ENCODE assay signal across 38 mouse cellular contexts in the genomic region with DNA sequence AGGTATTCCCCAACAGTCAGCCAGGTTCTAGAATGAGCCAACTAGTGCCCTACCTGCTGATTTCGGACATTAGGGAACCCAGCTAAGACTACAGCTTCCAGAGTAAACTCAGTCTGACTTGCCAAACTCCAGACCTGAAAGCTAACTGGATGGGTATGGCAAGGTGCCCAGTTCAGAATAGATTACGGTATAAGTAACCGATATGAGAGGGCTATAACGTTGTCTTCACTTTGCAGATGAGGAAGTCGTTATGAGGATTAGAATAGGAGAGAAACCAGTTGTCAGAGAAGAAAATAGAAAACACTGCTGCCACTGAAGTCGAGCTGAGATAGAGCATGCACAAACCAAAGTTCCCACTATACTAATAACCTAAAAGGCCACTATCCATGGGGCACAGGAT. TPM values are rescaled to one million over a fixed set of nuclear protein-coding genes. Genes with fewer than 3 reads are reported as not detected.
"Had no signal": no experiment of that assay in that cellular context is flagged by ENCODE, and none has a peak within 500 bp of the region (broad histone marks: within the 10 kb centered on the region; RNA-seq: fewer than 3 reads in every experiment).

No protein-coding gene starts in this region.

- H3K9ac ChIP-seq: heart, embryonic 12.5 days; hindbrain, embryonic 12.5 days; hindbrain, embryonic 14.5 days; intestine, embryonic 15.5 days; limb, embryonic 12.5 days; liver, embryonic 13.5 days had no signal

- H3K27me3 ChIP-seq: heart, embryonic 12.5 days; hindbrain, embryonic 12.5 days; intestine, embryonic 15.5 days; limb, embryonic 12.5 days; liver, embryonic 13.5 days had no signal

- H3K9me3 ChIP-seq: heart, embryonic 10.5 days; heart, embryonic 12.5 days; hindbrain, embryonic 12.5 days; intestine, embryonic 15.5 days; limb, embryonic 10.5 days; limb, embryonic 12.5 days; liver, embryonic 13.5 days had no signal

- H3K4me2 ChIP-seq: heart, embryonic 12.5 days; hindbrain, embryonic 12.5 days; hindbrain, embryonic 14.5 days; intestine, embryonic 15.5 days; limb, embryonic 12.5 days; liver, embryonic 11.5 days; liver, embryonic 13.5 days had no signal

- H3K27ac ChIP-seq: heart, embryonic 10.5 days; hindbrain, embryonic 12.5 days; hindbrain, embryonic 14.5 days; intestine, embryonic 15.5 days; layer of hippocampus, adult 2 months; left cerebral cortex, adult 2 months; limb, embryonic 10.5 days; limb, embryonic 12.5 days; liver, embryonic 13.5 days had no signal

- ATAC-seq: hindbrain, embryonic 16.5 days; inflammation-experienced regulatory T-cells, adult 6 months; intestine, embryonic 15.5 days; intestine, postnatal 0 days had no signal

- DNase-seq: gastrocnemius, postnatal 14 days; gastrocnemius, postnatal 36 days; heart, adult 18-20 months; heart, postnatal 10 days; heart, postnatal 36 days; kidney, adult 18-20 months; kidney, adult 8-10 months; kidney, postnatal 10 days; kidney, postnatal 25 days; kidney, postnatal 4 days; liver; liver, embryonic 13.5 days had no signal

- H3K36me3 ChIP-seq: heart, embryonic 10.5 days; heart, embryonic 12.5 days; hindbrain, embryonic 12.5 days; intestine, embryonic 15.5 days; limb, embryonic 10.5 days; limb, embryonic 12.5 days; liver, embryonic 13.5 days had no signal

- H3K4me1 ChIP-seq: heart, embryonic 10.5 days; heart, embryonic 12.5 days; hindbrain, embryonic 12.5 days; intestine, embryonic 15.5 days; liver, embryonic 13.5 days had no signal

- H3K4me3 ChIP-seq: heart, embryonic 10.5 days; heart, embryonic 12.5 days; hindbrain, embryonic 12.5 days; intestine, embryonic 15.5 days; layer of hippocampus, adult 2 months; left cerebral cortex, adult 2 months; limb, embryonic 10.5 days; limb, embryonic 12.5 days; liver, embryonic 13.5 days had no signal

RNA-seq across cellular contexts. Expression of gene Spert, which starts 13.9 kb away (rescaled TPM):
- total RNA-seq: gastrocnemius, adult 18-20 months; gastrocnemius, adult 8-10 months; gastrocnemius, postnatal 14 days; gastrocnemius, postnatal 36 days; heart, adult 18-20 months; heart, adult 8-10 months; heart, postnatal 10 days; heart, postnatal 36 days; hematopoietic stem cell, adult 5-6 weeks; layer of hippocampus, adult 2 months; layer of hippocampus, postnatal 10 days; layer of hippocampus, postnatal 25 days; left cerebral cortex, adult 2 months; left cerebral cortex, postnatal 14 days; left cerebral cortex, postnatal 36 days had no signal
- polyA plus RNA-seq: heart, embryonic 10.5 days; heart, embryonic 12.5 days; heart, embryonic 14.5 days; heart, embryonic 16.5 days; hindbrain, embryonic 12.5 days; hindbrain, embryonic 14.5 days; hindbrain, embryonic 16.5 days; inflammation-experienced regulatory T-cells, adult 6 months; intestine, embryonic 15.5 days; intestine, postnatal 0 days; kidney, embryonic 14.5 days; kidney, embryonic 16.5 days; limb, embryonic 10.5 days; limb, embryonic 12.5 days; limb, embryonic 14.5 days; liver, embryonic 11.5 days; liver, embryonic 13.5 days had no signal
